Mouse (Mus musculus) cerebellum, adult 11 months (tissue): ENCODE results near the gene Plekhm2.

Experiments used
- DNase-seq: peaks from one replicate; pipeline ENCODE4 v3.0.0; 2022

The Plekhm2 gene

GRCm38 (mm10) chr4:141601148-141601862, 63.4 kb downstream of the Plekhm2 start:
- DNase-seq = no peak

GRCm38 (mm10) chr4:141600364-141600763, 64.3 kb downstream of the Plekhm2 start:
- no peak for DNase-seq

GRCm38 (mm10) chr4:141599251-141600141, 65.2 kb downstream of the Plekhm2 start:
- DNase-seq = no peak

- no peak for DNase-seq
Observed at GRCm38 (mm10) chr4:141598894-141599250, 65.8 kb downstream of the Plekhm2 start.

- no peak for DNase-seq
Observed at GRCm38 (mm10) chr4:141598199-141598893, 66.4 kb downstream of the Plekhm2 start.

GRCm38 (mm10) chr4:141596700-141597328, 67.9 kb downstream of the Plekhm2 start:
- DNase-seq = no peak

- no peak for DNase-seq
Observed at GRCm38 (mm10) chr4:141595605-141596268, 69.0 kb downstream of the Plekhm2 start.

GRCm38 (mm10) chr4:141595138-141595537, 69.6 kb downstream of the Plekhm2 start:
- DNase-seq = no peak

GRCm38 (mm10) chr4:141591547-141591946, 73.2 kb downstream of the Plekhm2 start:
- DNase-seq = no peak

- no peak for DNase-seq
Observed at GRCm38 (mm10) chr4:141583919-141584318, 80.8 kb downstream of the Plekhm2 start.

- no peak for DNase-seq
Observed at GRCm38 (mm10) chr4:141581051-141581450, 83.6 kb downstream of the Plekhm2 start.

GRCm38 (mm10) chr4:141578833-141579232, 85.9 kb downstream of the Plekhm2 start:
- DNase-seq = no peak

- no peak for DNase-seq
Observed at GRCm38 (mm10) chr4:141576877-141577276, 87.8 kb downstream of the Plekhm2 start.

- no peak for DNase-seq
Observed at GRCm38 (mm10) chr4:141576404-141576803, 88.3 kb downstream of the Plekhm2 start.
